Mouse (Mus musculus): ENCODE measurements around the gene Ehbp1. TPM values are rescaled to one million over a fixed set of nuclear protein-coding genes. Genes with fewer than 3 reads are reported as not detected.

The Ehbp1 gene
- polyA plus RNA-seq, 1 experiment from 2014 or later, result 8.6 TPM

DNA sequence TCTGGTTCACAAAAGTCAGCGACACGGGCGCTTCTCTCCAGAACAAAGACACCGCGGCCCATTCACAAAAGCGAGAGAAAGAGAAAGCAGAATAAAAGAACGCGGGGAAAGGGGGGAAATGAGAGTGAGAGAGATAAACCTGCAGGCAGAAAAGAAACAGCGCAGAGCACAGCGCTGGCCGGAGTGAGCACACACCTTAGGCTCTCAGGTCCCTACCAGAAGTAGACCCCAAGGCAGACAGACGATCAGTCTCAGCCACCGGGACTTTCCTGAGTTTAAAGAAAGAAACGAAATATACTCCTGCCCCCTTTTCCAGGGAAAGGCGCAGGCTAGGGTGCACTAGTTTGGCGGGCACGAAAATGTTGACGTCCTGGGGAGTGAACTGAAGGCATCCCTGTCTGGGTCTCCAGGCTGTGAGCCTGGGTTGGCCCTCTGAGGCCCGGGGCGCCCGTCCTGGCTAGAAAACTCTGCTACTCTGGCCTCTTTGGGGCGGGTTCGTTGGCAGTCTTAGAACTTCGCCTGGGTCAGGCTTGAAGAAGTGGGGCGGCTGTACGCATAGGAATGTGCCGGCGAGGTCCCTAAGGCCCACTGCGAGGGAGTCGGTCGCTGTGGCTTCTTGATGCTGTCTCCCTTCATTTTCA is 338.6 kb downstream of the Ehbp1 start:
- no peaks in the 10 kb centered on the region for H3K9me3 ChIP-seq (replicated peaks)
- H3K27ac ChIP-seq, result no peak overlapping the region
- WGBS, result under 1% methylated on average over 31 of the region's 31 CpGs
- ATAC-seq (replicated peaks; ENCODE audit: low FRiP score), result no peak
- no peak overlapping the region for H3K4me3 ChIP-seq (replicated peaks)
- peaks cover 53% of the 10 kb centered on the region for H3K4me1 ChIP-seq
- peaks cover 97% of the 10 kb centered on the region for H3K27me3 ChIP-seq
- H3K4me2 ChIP-seq, result no peak overlapping the region
- H3K36me3 ChIP-seq, result no peaks in the 10 kb centered on the region
- H3K9ac ChIP-seq, result no peak overlapping the region

DNA sequence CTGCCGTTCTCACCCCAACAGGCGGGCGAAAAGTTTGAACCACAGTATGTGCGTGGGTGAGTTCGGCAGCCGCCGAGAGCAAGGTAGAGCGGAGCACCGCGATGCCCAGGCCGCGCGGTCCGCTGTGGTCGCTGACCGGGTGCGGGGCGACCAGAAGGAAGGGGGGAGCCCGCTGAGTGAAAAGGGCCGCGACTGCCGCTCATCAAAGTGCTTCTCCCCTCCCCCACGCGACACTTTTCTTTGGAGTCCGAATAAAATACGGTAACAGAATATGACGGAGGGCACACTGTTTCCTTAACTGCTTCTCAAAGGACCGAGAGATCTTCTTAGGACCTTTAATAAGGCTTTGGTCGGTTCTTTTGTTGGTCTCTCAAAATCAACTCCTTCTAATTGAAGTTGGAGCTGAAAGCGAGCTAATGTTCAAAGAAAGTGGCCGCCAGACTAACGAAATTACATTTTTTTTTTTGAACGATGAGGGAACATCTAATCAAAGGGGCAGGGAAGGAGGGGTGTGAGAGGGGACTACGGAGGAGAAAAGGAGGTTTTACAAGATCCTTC is 339.2 kb downstream of the Ehbp1 start, which contains the start of gene Otx1:
Otx1 (minus strand) TSS at position 115 of the 558 bp plus-strand sequence.
- ATAC-seq (replicated peaks; ENCODE audit: low FRiP score), result no peak
- Histone ChIP-seq H3K9ac (peak within 1 kb of the TSS; percentile 32; the same call in 1 of the 2 replicates), H3K9me3 (replicated peaks) (no peaks in the 10 kb centered on the region), H3K4me3 (replicated peaks) (peak within 1 kb of the TSS; percentile 49), H3K27ac (no peak within 1 kb of the TSS), H3K27me3 (peaks cover 97% of the 10 kb centered on the region), H3K4me2 (peak within 1 kb of the TSS; percentile 92), H3K4me1 (peaks cover 56% of the 10 kb centered on the region), H3K36me3 (no peaks in the 10 kb centered on the region)
- under 1% methylated on average over 34 of the region's 34 CpGs for WGBS

DNA sequence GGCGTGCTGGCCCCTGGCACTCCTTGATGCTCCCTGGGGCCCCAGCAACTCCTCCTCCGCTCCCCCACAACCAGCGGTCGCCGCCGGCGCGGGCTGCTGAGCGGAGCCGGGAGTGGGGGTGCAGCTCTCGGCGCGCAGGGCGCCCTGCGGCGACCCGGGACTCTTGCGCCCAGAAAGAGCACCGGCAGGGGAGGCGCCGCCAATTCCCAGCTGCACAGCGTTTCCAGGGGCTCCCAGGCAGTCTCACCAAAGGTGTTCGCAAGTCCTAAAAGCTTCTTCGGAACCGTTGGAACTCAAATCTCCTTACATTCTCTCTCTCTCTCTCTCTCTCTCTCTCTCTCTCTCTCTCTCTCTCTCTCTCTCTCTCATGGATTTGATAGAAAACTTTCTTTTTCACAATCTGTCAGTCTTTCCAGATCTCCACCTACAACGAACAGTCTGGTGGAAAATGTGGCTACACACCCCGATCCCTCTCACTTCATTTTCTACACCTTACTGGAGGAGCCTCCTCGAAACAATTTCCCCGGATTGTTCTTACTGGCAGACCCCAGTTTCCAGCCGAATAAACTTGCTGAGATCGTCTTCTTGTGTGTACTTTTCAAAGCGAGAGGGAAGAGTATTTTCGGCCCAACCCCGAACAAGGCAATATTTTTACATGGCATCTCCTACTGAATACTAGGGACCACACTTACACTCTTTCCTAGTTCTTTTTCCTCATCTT is 339.9 kb downstream of the Ehbp1 start:
- Histone ChIP-seq H3K4me1 (peaks cover 56% of the 10 kb centered on the region), H3K4me3 (replicated peaks) (peak overlapping the region; percentile 49), H3K9me3 (replicated peaks) (no peaks in the 10 kb centered on the region), H3K9ac (peak overlapping the region; percentile 32; the same call in 1 of the 2 replicates), H3K27me3 (peaks cover 97% of the 10 kb centered on the region), H3K27ac (no peak overlapping the region), H3K36me3 (no peaks in the 10 kb centered on the region), H3K4me2 (peak overlapping the region; percentile 92)
- WGBS, result under 1% methylated on average over 34 of the region's 34 CpGs
- ATAC-seq (replicated peaks; ENCODE audit: low FRiP score), result no peak

DNA sequence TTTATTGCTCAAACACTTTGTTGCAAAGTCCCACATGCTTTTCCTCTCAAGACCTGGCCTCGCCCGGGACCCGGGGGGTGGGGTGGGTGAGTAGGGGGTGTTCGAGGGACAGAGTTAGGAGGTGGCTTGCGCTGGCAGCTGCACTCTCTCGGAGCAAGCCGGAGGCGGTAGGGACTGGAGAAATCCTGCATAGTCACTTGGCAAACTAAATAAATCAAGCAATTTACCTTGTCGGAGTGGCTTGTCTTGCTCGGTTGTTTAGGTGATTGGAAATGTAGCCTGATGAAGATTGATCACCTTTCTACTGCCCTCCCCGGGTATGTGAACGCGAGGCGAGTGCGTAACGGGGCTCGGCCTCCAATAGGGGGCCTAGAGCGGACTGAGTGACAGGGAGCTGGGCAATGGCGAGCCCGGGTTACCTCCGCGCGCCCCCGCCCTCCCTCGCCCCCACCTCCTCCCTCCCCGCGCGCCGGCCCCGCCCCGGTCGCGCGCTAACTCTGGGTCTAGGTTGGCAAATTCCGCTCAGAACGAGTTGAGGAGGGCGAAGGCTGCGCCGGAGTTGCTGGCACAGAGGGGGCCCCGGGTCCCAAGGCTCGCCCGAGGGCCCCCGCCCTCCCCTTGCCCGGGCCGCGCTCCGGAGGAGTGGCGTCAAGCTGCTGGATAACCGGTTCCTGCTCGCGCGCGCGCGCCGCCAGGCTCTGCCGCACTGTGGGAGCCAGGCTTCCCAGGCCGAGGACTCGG is 340.6 kb downstream of the Ehbp1 start:
- H3K9me3 ChIP-seq (replicated peaks), result no peaks in the 10 kb centered on the region
- peak overlapping the region; percentile 92 for H3K4me2 ChIP-seq
- H3K27me3 ChIP-seq, result peaks cover 97% of the 10 kb centered on the region
- no peak overlapping the region for H3K27ac ChIP-seq
- under 1% methylated on average over 54 of the region's 59 CpGs for WGBS
- H3K4me1 ChIP-seq, result peaks cover 58% of the 10 kb centered on the region
- peak overlapping the region; percentile 49 for H3K4me3 ChIP-seq (replicated peaks)
- H3K9ac ChIP-seq, result peak overlapping the region; percentile 32; the same call in 1 of the 2 replicates
- peak; percentile 70 for ATAC-seq (replicated peaks; ENCODE audit: low FRiP score)
- no peaks in the 10 kb centered on the region for H3K36me3 ChIP-seq

DNA sequence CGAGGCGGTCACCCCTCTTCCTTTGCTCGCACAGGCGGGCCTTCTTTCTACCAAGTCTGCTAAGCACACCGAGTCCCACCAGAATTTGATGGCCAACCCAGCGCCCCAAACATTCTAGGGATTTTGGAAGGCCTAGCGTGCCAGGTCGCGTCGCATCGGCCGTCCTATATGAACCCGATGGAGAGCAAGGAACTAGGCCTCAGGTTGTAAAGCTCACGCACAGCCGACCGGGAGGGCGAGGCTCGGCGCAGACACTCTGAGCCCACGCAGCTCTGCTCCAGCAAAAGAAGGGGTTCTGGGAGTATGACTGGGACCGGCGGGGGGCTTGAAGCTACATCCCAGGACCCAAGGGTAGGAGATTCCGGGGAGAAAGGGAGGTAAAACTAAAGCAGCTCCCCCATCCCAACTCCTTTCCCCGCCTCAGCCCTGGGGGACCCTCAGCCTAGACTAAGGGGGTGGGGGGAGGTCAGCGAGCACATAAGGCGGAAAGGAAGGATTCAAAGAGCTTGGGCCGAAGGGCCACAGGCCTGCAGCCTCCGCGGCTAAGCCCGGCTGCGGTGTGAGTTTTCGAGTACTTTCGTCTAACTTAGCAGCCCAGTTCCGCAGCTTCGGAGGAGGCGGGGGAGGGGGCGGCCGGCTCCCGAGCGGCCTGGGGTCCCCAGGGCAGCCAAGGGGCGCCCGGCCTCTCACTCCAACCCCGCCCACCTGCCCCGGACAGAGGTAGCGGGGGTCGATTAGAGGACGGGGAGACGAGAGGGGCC is 341.6 kb downstream of the Ehbp1 start:
- peaks cover 97% of the 10 kb centered on the region for H3K27me3 ChIP-seq
- no peaks in the 10 kb centered on the region for H3K36me3 ChIP-seq
- H3K4me2 ChIP-seq, result peak overlapping the region; percentile 92
- 0 out of 2 replicates have a peak overlapping the region, but pooled peaks have one; percentile 23 for H3K9ac ChIP-seq
- peak overlapping the region; percentile 49 for H3K4me3 ChIP-seq (replicated peaks)
- 4% methylated on average over 48 of the region's 48 CpGs for WGBS
- ATAC-seq (replicated peaks; ENCODE audit: low FRiP score), result no peak
- H3K27ac ChIP-seq, result no peak overlapping the region
- H3K4me1 ChIP-seq, result peaks cover 64% of the 10 kb centered on the region
- no peaks in the 10 kb centered on the region for H3K9me3 ChIP-seq (replicated peaks)

DNA sequence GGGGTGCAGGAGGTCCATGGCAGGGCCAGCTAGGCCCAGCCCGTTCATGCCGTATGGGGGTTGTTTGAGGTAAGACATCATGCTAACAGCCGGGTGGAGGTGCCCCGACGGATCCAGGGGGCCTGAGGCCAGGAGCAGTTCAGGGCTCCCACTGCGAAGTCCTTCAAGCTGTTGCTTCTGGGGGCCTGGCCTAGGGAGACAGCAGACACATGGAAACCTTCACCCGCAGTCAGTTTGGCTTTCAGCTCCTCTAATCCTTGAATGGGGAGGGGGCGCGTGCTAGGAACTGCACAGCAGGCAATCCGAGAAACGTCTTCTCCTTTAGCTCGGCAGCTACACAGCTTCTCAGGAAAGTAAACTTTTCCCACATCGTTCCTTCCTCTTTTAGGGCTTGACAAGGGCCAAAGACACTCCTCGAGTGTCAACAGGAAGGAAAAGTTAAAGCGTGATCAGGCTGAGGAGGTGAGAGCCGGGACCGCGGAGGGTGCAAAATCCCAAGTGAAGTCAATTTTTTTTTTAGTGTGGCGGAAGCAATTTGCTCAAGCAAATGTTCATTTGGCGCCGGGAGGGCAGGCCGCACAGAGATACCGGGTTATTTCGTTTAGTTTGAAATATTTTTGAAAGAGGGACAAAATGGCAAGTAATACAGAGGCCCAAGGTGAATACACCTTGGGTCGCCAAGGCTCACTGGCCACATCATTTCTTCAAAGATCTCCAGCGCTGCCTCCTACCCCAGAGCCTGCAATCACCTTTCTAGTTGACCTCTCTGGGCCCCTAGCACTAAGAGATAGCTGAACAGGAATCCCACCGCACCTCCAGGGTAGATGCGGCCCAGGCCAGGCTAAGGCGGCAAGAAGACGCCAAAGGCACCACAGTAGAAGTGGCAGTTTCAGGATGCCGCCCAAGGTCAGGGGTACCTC is 342.4 kb downstream of the Ehbp1 start:
- Histone ChIP-seq H3K4me3 (replicated peaks) (no peak overlapping the region), H3K4me2 (no peak overlapping the region), H3K4me1 (peaks cover 62% of the 10 kb centered on the region), H3K27me3 (peaks cover 99% of the 10 kb centered on the region), H3K9ac (no peak overlapping the region), H3K9me3 (replicated peaks) (no peaks in the 10 kb centered on the region), H3K27ac (no peak overlapping the region), H3K36me3 (no peaks in the 10 kb centered on the region)
- 6% methylated on average over 31 of the region's 31 CpGs for WGBS
- ATAC-seq (replicated peaks; ENCODE audit: low FRiP score), result no peak

DNA sequence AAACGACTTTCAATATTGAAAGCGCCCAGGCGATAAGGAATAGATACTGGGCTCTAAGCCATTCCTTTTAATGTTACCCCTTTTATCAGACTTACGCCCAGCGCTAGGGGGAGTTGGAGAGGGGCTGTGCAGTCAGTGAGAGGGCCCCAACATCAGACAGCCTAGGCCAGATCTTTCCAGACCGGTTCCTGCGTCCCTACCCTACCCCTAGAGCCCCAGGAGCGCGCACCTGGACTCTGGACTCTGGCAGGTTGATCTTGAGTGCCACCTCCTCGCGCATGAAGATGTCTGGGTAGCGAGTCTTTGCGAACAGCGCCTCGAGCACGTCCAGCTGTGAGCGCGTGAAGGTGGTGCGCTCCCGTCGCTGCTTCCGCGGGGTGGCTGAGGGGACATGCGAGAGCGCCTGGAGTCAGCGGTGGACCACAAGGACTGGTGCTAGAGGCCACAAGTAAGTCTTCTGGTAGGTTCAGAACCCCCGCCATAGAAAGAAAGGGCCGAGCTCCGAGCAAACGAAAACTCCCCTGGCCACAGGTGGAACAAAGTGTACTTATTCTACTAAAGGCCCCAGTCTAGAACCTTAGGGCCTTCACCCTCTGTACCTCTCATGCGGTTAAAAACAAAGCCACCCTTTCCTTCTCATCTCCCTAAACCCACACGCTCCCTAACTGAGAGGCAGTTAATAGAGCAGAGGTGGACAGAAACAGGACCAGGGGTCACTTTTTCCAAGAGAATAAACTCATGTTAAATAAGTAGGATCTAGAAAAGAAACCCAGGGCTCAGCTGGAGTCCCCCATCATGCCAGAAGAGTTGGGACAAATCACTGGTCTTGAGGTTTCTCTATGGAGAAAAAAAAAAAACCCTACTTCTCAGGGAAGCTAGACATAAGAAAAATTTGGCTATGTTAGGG is 343.7 kb downstream of the Ehbp1 start:
- WGBS, result 5% methylated on average over 32 of the region's 32 CpGs
- ATAC-seq (replicated peaks; ENCODE audit: low FRiP score), result no peak

DNA sequence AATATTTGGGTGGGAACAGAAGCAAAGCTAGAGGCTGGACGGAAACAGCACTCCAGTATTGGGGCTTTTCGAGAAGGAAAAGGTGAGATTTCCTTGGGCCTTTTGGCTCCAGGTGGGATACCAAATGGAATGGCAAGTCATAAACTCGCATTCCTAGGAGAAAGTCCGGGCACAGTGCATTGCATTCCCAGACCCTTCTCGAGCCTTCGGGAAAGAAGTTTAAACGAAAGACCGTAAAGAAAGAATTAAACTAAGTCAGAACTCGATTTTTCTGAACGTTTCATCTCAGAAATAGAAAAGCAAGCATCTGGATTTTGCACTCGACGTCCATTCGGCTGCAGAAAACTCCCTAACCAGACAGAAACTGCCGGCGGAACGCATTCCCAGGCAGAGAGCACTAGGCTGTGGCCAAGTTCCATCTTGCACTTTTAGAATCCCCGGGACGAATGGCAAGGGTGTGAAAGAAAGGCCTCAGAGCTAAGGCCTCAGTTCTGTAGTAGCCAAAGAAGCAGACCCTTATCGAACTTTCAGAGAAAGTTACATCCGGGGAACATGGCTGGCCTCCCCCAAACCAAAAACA is 344.4 kb downstream of the Ehbp1 start:
- no peak overlapping the region for H3K27ac ChIP-seq
- WGBS, result 1% methylated on average over 20 of the region's 20 CpGs
- H3K36me3 ChIP-seq, result no peaks in the 10 kb centered on the region
- H3K27me3 ChIP-seq, result peaks cover 99% of the 10 kb centered on the region
- no peaks in the 10 kb centered on the region for H3K9me3 ChIP-seq (replicated peaks)
- no peak overlapping the region for H3K4me3 ChIP-seq (replicated peaks)
- peaks cover 58% of the 10 kb centered on the region for H3K4me1 ChIP-seq
- H3K9ac ChIP-seq, result no peak overlapping the region
- ATAC-seq (replicated peaks; ENCODE audit: low FRiP score), result no peak
- H3K4me2 ChIP-seq, result no peak overlapping the region

More for the DNA sequence above, 343.7 kb downstream of the Ehbp1 start:
- H3K9me3 ChIP-seq (replicated peaks), result no peaks in the 10 kb centered on the region
- peaks cover 99% of the 10 kb centered on the region for H3K27me3 ChIP-seq
- no peak overlapping the region for H3K4me2 ChIP-seq
- no peak overlapping the region for H3K9ac ChIP-seq
- no peaks in the 10 kb centered on the region for H3K36me3 ChIP-seq
- no peak overlapping the region for H3K4me3 ChIP-seq (replicated peaks)
- no peak overlapping the region for H3K27ac ChIP-seq
- H3K4me1 ChIP-seq, result peaks cover 57% of the 10 kb centered on the region

DNA sequence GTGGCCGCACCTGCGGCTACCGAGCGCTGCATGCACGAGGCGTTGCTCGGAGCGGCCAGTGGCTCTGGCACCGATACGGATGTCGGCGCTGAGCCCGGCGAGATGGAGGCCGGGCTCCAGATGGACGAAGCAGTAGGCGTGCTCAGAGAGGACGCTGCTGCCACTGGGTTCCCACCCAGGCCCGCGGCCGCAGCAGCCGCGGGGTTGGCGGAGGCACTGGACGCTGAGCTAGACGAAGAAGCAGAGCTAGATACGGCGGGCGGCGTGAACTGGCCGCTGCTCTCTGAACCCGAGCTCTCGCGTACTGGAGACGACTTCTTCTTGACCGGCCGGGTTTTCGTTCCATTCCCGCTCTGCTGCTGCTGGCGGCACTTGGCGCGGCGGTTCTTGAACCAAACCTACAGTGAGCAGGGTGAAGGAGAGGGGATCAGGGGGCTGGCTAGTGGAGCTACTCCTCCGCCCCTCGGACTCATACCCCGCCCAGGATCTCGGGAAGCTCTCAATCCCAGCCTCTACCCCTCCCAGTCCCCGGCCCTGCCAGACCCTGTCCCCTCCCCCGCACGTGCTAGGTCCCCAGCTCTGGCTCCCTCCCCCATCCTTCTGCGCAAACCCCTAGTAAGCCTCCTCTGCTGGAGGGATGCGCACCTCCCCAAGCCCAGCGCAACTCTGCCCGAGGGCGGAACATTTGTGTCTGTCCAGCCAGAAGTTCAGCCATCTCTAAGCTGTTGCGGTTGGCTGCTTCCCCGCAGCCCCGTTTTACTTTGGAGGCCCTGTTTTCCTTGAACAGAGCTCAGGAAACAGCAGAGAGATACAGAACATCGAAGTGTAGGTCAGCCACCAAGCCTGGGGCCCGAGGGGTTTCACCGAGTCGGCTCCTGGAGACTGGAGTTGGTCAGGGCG is 345.2 kb downstream of the Ehbp1 start:
- Histone ChIP-seq H3K27ac (no peak overlapping the region), H3K4me1 (peaks cover 53% of the 10 kb centered on the region), H3K36me3 (no peaks in the 10 kb centered on the region), H3K4me2 (peak overlapping the region; percentile 57), H3K27me3 (peaks cover 98% of the 10 kb centered on the region), H3K4me3 (replicated peaks) (peak overlapping the region; percentile 34), H3K9ac (no peak overlapping the region), H3K9me3 (replicated peaks) (no peaks in the 10 kb centered on the region)
- under 1% methylated on average over 63 of the region's 63 CpGs for WGBS
- 0 out of 2 replicates have a peak, but pooled peaks have one; percentile 9 for ATAC-seq (replicated peaks; ENCODE audit: low FRiP score)
